Mouse (Mus musculus): ENCODE data around the gene Mbd4. TPM values are rescaled to one million over a fixed set of nuclear protein-coding genes. Genes with fewer than 3 reads are reported as not detected.
A peak's percentile ranks its signal among the peaks of the same experiment; 100 is the strongest.

Gene Mbd4
- total RNA-seq (2018; cell fraction: chromatin; rRNA removed), result 10 to 100 TPM in 16 of 26 experiments, 1 to 10 TPM in 10; 1.9 to 39.9 (median 14.4) TPM
- 1 to 10 TPM; 1.4 to 7.7 (median 4.6) TPM for total RNA-seq (2018; cell fraction: cytosol; rRNA removed)
- 10 to 100 TPM in 13 of 26 experiments, 1 to 10 TPM in 13; 1.5 to 33.5 (median 10.7) TPM for total RNA-seq (2018; cell fraction: nucleus; rRNA removed)
- polyA plus RNA-seq (2018), result 4.7 to 9.4 TPM (median 5.9 TPM) in 3 replicates

DNA sequence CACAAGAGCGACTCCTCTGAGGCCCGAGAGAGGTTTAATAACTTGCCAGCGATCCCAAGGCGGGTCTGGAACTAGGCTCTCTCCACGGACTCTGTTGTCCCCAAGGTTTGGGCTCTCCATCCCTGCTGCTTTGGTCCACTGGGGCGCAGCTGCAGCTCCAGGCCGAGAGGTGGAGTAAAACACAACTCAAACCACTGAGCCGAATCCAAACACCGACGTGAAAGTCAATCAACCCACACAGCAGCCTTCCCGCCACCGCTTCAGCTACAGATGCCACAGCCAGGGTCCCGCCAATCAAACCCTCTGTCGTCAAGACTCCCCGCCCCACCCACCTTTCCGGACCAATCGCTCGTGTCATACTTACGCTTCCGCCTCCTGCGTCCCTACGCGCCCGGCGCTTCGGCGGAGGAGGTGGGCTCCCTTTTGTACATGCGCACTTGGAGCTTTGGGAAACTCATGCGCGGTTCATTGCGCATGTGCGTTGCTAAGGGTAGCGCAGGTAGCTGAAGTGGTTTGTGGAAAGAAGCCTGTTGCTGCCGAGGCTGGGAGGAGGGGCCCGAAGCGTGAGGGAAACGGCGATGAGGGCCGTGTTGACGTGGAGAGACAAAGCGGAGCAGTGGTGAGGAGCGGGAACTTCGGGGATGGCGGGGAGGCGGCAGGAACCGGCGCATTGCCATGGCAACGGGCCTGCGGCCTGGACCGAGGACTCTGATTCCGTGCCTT, at the start of gene Mbd4, which contains the start of gene Ift122:
Gene Mbd4 (minus strand): TSS at position 281 of the 723 bp plus-strand sequence.
Gene Ift122 (plus strand): TSS at position 380 of the 723 bp plus-strand sequence.
- Histone ChIP-seq H3K27ac (peak within 1 kb of the TSS; percentile 55), H3K79me2 (ENCODE audit: inconsistent target) (peaks cover 22% of the 10 kb centered on the region), H3K36me3 (ENCODE audit: inconsistent target) (peaks cover 7% of the 10 kb centered on the region; the same call in 1 of the 2 replicates), H3K4me3 (ENCODE audit: inconsistent target) (peak within 1 kb of the TSS; percentile 83)
- WGBS (ENCODE audit: missing documents), result under 1% methylated on average over 51 of the region's 51 CpGs

GRCm38 (mm10) chr6:115902545-115902944, 49.4 kb upstream of the Mbd4 start:
- WGBS (ENCODE audit: missing documents), result 86% methylated on average over 3 of the region's 3 CpGs
- Histone ChIP-seq H3K79me2 (ENCODE audit: inconsistent target) (no peaks in the 10 kb centered on the region), H3K4me3 (ENCODE audit: inconsistent target) (no peak overlapping the region), H3K36me3 (ENCODE audit: inconsistent target) (no peaks in the 10 kb centered on the region), H3K27ac (no peak overlapping the region)

DNA sequence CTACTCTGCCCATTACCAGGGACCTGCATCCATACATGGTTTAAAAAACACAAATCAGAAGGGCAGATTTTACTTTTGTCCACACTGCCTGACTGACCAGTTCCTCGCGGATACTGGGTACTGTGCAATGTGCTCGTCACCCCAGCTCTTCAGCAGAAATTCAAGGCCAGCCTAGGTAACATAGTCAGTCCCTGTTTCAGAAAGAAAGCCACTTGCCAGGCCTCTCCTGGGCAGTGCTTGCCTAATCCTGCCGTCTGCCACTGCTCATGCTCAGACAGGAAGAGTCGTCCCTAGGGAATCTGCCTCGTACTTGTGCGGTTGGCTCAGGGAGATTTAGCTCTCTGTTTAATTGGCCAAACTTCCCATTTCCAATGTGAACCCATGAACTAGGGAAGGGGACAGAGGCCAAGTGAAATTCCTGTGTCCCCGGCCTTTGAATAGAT, 48.3 kb upstream of the Mbd4 start:
- H3K4me3 ChIP-seq (ENCODE audit: inconsistent target), result no peak overlapping the region
- H3K79me2 ChIP-seq (ENCODE audit: inconsistent target), result no peaks in the 10 kb centered on the region
- no peaks in the 10 kb centered on the region for H3K36me3 ChIP-seq (ENCODE audit: inconsistent target)
- 86% methylated on average over 8 of the region's 8 CpGs for WGBS (ENCODE audit: missing documents)
- H3K27ac ChIP-seq, result peak overlapping the region; percentile 95

DNA sequence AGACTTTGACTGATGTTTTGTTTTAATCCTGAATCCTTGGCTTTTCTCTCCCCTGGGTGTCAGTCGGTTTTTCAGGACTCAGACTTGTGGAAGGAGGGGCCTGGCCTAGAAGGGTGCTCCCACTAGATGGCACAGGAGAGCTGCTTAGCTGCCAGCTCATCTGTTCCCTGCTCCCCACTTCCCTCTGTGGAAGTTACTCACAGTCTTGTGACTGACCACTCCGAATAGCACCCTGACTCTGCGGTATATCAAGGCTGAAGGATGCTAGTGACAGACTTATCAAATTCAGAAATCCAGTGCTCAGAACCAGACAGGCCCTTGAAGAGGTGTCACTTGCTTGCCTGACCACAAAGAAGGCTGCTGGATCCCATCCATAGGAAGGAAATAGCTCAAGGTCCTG, 47.9 kb upstream of the Mbd4 start:
- no peaks in the 10 kb centered on the region for H3K36me3 ChIP-seq (ENCODE audit: inconsistent target)
- H3K79me2 ChIP-seq (ENCODE audit: inconsistent target), result no peaks in the 10 kb centered on the region
- H3K27ac ChIP-seq, result peak overlapping the region; percentile 95
- no peak overlapping the region for H3K4me3 ChIP-seq (ENCODE audit: inconsistent target)
- WGBS (ENCODE audit: missing documents), result 0% methylated on average over 3 of the region's 3 CpGs

GRCm38 (mm10) chr6:115897926-115898520, 44.9 kb upstream of the Mbd4 start:
- H3K27ac ChIP-seq, result no peak overlapping the region
- H3K4me3 ChIP-seq (ENCODE audit: inconsistent target), result no peak overlapping the region
- H3K36me3 ChIP-seq (ENCODE audit: inconsistent target), result no peaks in the 10 kb centered on the region
- WGBS (ENCODE audit: missing documents), result 69% methylated on average over 7 of the region's 7 CpGs
- H3K79me2 ChIP-seq (ENCODE audit: inconsistent target), result no peaks in the 10 kb centered on the region

- H3K27ac ChIP-seq, result 0 out of 2 replicates have a peak overlapping the region, but pooled peaks have one; percentile 4
- H3K4me3 ChIP-seq (ENCODE audit: inconsistent target), result no peak overlapping the region
- no peaks in the 10 kb centered on the region for H3K79me2 ChIP-seq (ENCODE audit: inconsistent target)
- H3K36me3 ChIP-seq (ENCODE audit: inconsistent target), result no peaks in the 10 kb centered on the region
- WGBS (ENCODE audit: missing documents), result 41% methylated on average over 4 of the region's 4 CpGs
Observed at GRCm38 (mm10) chr6:115897117-115897516, 43.9 kb upstream of the Mbd4 start.

DNA sequence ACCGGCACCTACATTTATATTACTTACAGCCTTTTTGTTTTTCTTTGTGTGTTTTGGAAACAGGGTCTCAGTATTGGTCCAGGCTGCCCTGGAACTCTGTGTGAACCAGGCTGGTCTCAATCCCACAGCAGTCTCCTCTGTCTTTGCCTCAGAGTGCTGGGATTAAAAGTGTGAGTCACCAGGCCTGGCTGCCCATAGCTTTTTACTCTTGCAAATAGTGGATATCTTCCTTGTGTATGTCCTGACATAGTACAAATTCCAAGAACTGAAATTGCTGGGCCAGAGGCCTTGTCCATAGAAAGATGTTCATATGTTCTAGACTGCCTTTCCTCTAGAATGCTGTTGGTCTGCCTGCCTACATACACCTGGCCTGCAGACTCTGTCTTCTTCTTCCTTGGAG, 43.2 kb upstream of the Mbd4 start:
- Histone ChIP-seq H3K36me3 (ENCODE audit: inconsistent target) (no peaks in the 10 kb centered on the region), H3K4me3 (ENCODE audit: inconsistent target) (no peak overlapping the region), H3K79me2 (ENCODE audit: inconsistent target) (no peaks in the 10 kb centered on the region), H3K27ac (no peak overlapping the region)
- WGBS (ENCODE audit: missing documents), result 93% methylated on average over 1 of the region's 1 CpGs

DNA sequence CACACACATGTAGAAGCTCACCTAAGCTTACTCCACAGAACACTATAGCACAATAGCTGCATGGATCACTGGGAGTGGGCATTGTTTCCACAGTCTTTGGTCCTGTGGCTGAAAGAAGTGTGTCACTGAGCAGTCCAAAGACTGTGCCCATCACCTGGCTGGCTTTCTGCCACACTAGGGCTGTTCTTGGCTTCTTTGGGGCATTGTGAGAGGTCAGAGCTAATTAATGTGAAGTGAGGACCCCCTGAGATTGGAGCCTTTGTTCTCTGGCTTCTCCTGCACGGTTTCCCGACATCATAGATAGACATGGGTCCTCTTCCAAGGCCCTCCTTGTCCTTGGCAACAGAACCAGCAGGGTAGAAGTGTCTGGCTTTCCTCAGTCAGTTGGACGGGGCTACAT, 39.2 kb upstream of the Mbd4 start:
- Histone ChIP-seq H3K79me2 (ENCODE audit: inconsistent target) (no peaks in the 10 kb centered on the region), H3K27ac (no peak overlapping the region), H3K4me3 (ENCODE audit: inconsistent target) (no peak overlapping the region), H3K36me3 (ENCODE audit: inconsistent target) (no peaks in the 10 kb centered on the region; the same call in 1 of the 2 replicates)
- 86% methylated on average over 3 of the region's 3 CpGs for WGBS (ENCODE audit: missing documents)

GRCm38 (mm10) chr6:115891497-115892061, 38.4 kb upstream of the Mbd4 start:
- no peak overlapping the region for H3K4me3 ChIP-seq (ENCODE audit: inconsistent target)
- WGBS (ENCODE audit: missing documents), result 94% methylated on average over 8 of the region's 8 CpGs
- no peak overlapping the region for H3K27ac ChIP-seq
- H3K79me2 ChIP-seq (ENCODE audit: inconsistent target), result no peaks in the 10 kb centered on the region
- H3K36me3 ChIP-seq (ENCODE audit: inconsistent target), result no peaks in the 10 kb centered on the region; the same call in 1 of the 2 replicates

DNA sequence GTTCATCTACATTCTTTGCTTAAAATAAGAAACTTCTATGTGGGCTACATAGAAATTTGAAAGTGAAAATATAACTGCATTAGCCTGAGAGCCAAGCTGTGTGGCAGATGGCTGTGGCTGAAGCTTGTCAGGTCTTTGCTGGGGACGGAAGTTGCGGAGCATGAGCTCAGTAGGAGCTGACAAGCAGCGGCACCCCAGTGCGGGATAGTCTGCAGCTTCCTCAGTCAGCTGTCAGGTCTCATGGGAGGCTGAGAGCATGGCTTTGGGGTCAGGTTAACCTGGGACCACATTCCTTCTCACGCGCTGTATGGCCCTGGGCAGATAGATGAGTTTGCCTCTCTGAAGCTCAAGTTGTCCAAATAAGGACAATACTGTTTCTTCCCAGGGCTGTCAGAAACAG, 37.9 kb upstream of the Mbd4 start:
- Histone ChIP-seq H3K4me3 (ENCODE audit: inconsistent target) (no peak overlapping the region), H3K36me3 (ENCODE audit: inconsistent target) (no peaks in the 10 kb centered on the region; the same call in 1 of the 2 replicates), H3K27ac (no peak overlapping the region), H3K79me2 (ENCODE audit: inconsistent target) (no peaks in the 10 kb centered on the region)
- 95% methylated on average over 6 of the region's 6 CpGs for WGBS (ENCODE audit: missing documents)

DNA sequence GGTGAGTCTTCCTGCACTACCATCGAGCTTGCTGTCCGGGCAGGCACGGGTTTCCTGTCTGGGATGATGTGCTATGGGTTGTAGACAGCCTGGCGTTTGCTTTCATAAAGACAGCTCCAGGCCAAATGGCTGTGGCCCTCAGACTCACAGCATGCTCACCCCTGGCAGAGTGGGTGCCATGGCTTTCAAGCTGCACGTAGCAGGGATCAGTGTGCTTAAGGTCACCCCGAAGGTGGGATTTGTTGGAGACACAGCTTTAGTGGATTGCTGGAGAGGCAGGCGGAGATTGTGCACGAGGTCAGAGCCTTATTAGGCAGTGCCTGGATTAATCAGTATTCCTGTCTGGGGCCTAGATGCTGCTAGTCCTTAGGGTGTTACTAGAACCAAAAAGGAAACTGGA, 37.4 kb upstream of the Mbd4 start:
- Histone ChIP-seq H3K4me3 (ENCODE audit: inconsistent target) (no peak overlapping the region), H3K36me3 (ENCODE audit: inconsistent target) (no peaks in the 10 kb centered on the region; the same call in 1 of the 2 replicates), H3K79me2 (ENCODE audit: inconsistent target) (no peaks in the 10 kb centered on the region), H3K27ac (no peak overlapping the region)
- WGBS (ENCODE audit: missing documents), result 93% methylated on average over 8 of the region's 8 CpGs

DNA sequence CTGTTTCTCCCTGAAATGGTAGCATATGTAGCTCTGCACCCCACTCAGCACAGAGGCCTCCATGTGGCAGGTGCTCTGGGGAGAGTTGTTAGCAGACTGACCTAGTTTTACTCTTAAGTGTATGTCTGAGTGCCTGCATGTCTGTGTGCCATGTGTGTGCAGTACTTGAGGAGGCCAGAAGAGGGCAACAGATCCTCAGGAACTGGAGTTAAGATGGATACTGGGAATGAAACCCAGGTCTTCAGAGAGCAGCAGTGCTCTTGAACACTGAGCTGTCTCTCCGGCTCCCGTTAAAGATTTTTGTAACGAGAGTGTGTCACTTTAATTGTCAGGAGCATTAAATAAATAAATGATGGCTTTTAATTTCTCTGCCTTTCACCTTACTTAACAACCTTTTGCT, 35.1 kb upstream of the Mbd4 start:
- H3K36me3 ChIP-seq (ENCODE audit: inconsistent target), result no peaks in the 10 kb centered on the region; the same call in 1 of the 2 replicates
- H3K27ac ChIP-seq, result no peak overlapping the region
- 97% methylated on average over 3 of the region's 3 CpGs for WGBS (ENCODE audit: missing documents)
- no peak overlapping the region for H3K4me3 ChIP-seq (ENCODE audit: inconsistent target)
- H3K79me2 ChIP-seq (ENCODE audit: inconsistent target), result no peaks in the 10 kb centered on the region

GRCm38 (mm10) chr6:115886894-115887293, 33.7 kb upstream of the Mbd4 start:
- Histone ChIP-seq H3K4me3 (ENCODE audit: inconsistent target) (no peak overlapping the region), H3K36me3 (ENCODE audit: inconsistent target) (no peaks in the 10 kb centered on the region; the same call in 1 of the 2 replicates), H3K27ac (no peak overlapping the region), H3K79me2 (ENCODE audit: inconsistent target) (no peaks in the 10 kb centered on the region)
- WGBS (ENCODE audit: missing documents), result 31% methylated on average over 4 of the region's 4 CpGs

GRCm38 (mm10) chr6:115884018-115884417, 30.8 kb upstream of the Mbd4 start:
- no peaks in the 10 kb centered on the region for H3K79me2 ChIP-seq (ENCODE audit: inconsistent target)
- no peak overlapping the region for H3K4me3 ChIP-seq (ENCODE audit: inconsistent target)
- no peak overlapping the region for H3K27ac ChIP-seq
- no peaks in the 10 kb centered on the region; the same call in 1 of the 2 replicates for H3K36me3 ChIP-seq (ENCODE audit: inconsistent target)

DNA sequence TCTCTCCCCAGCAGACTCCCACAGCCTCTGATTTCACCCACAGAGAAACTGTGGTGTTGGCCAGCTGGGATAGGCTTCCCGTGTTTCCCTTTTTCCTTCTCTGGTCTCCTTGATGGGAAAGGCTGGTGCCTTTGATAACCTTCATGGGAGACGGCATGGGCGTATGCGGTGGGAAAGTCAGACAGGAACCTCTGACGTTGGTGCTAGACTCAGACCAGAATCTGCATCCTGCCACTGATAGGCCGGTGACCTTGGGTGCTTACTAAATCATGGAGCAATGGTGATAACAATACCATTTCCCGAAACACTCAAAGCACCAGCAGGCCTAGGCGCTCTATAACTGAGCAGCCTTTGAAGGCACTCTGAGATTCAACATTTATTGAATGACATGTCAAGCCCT, 27.6 kb upstream of the Mbd4 start:
- Histone ChIP-seq H3K4me3 (ENCODE audit: inconsistent target) (no peak overlapping the region), H3K27ac (no peak overlapping the region), H3K79me2 (ENCODE audit: inconsistent target) (no peaks in the 10 kb centered on the region), H3K36me3 (ENCODE audit: inconsistent target) (no peaks in the 10 kb centered on the region)
- WGBS (ENCODE audit: missing documents), result 88% methylated on average over 8 of the region's 8 CpGs
